Mouse (Mus musculus) granulocyte monocyte progenitor cell, adult 5-6 weeks (primary cell): Measurements from ENCODE around the gene Gm49721. TPM values are rescaled to one million over a fixed set of nuclear protein-coding genes. Genes with fewer than 3 reads are reported as not detected.
"Not testable (repeated sequence)": the region's sequence is repeated elsewhere in the genome, so short reads cannot be mapped to it uniquely, and the experiment has no call there.

Experiments
- ATAC-seq: replicated peaks from 2 replicates; pipeline ENCODE4 v1.8.0; 2016; ENCODE audit warnings: mild to moderate bottlenecking, moderate TSS enrichment, inconsistent platforms; ENCODE audit not compliant: poor library complexity, severe bottlenecking
- total RNA-seq, 2 experiments: library from RNA; stranded (forward) in 1 of 2; stranded (reverse) in 1 of 2; fragments of 200-712, 200-1000 nt in 1 of 2; fragments of >200 nt in 1 of 2; fragmentation: Nextera tagmentation in 1 of 2; gene quantifications; 2 replicates each; pipeline ENCODE4 v1.2.3; 2014 to 2017

Gene Gm49721
- total RNA-seq, 2 experiments from 2014 or later: not detected

DNA sequence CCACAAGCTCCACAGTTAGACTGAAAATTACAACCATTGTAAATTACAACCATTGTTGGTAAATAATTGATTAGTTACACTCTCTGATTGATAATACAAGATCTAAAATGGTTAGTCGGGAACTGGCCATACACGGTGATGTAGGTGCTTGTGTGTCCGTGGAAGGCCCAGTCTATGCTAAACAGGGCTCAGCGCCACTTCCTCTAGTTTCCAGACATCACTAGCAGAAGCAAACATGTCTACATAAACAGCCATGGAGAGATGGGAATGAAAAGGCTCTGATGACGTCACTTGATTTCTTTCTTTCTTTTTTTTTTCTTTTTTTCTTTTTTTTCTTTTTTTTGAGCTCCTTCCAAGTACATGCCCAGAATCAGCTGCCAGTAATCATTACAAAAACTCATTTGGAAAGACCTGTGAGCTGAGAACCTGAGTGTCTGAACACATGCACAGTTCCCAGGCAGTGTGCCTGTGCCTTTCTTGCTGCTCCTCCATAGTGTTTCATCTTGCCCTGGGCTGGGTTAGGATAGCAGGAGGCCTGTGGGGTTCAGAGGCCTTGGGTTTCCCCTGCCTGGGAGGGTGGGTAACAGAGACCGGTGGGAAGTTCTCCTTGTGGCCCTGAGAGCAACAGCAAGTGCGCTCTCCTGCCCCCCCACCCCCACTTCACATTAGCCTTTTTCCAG is 91.0 kb downstream of the Gm49721 start:
- ATAC-seq: not testable (repeated sequence)

DNA sequence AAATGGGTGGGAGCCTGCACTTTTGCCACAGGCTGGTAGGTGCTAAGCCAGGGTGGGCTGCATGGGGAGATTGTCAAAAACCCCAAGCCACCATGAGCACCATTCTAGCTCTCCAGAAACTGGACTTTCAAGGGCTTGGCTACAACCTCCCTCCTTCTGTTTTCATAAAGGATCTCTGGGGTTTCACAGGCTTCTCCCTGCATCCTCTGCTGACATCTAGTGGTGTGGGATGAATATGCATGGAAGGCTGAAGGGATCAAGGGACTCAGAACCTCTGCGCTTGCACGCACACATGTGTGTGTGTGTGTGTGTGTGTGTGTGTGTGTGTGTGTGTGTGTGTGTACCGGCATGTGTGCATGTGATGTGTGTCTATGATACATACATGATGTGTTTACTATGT is 95.8 kb downstream of the Gm49721 start:
- peak; percentile 44 for ATAC-seq

DNA sequence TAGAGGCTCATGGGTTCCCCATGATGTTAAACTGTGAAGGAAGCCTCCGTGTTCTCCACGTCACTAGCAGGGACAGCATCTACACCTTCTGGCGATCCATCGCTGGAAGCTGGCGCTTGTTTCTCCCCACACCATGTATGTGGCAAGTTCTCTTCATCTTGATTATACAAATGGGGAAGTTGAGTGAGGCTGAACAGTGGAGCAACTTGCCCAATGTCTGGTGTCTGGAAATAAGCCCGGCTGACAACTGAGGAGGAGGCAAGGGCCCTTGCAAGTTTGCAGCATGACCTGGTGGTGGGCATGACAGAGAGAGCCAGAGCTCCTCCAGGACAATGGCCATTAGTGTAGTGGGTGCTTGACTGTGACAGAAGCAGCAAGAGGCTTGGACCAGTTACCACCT is 96.8 kb downstream of the Gm49721 start:
- peak; percentile 71 for ATAC-seq

DNA sequence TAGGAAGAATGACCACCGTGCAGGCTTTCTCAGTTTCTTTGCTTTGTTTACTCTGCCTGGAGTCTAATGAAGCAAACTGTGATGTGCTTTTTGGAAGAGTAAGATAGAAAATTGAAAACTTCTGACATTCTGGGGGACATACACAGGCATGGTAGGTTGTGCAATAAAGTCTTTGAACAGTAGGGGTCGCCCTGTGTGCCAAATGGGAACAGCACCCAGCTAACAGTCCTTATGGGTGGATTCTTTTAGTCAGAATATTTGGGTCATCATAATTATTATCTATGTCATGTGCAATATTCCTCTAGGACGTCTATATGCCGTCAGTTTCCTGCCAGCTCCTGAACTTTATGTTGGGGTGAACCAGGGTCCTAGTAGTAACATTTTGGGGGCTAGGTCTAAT is 100.9 kb downstream of the Gm49721 start:
- ATAC-seq: peak; percentile 31

DNA sequence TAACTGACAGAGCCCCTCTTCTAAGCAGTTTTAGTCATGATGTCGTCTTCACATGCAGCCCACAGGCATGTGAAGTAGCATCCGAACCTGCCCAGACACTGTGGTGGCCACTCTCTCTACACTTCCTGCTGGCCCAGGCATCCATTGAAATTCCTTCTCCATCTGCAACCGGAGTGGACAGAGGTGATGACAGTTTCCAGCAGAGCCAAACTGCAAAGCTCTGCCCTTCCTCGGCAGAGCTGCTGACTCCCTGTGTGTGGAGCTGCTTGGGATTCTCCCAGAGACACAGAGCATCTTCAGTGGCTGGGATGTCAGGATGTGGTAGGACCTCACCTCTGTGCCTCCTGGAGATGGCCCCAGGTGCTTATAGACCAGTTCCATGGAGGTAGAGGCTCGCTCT is 105.8 kb downstream of the Gm49721 start:
- ATAC-seq: not testable (repeated sequence)

DNA sequence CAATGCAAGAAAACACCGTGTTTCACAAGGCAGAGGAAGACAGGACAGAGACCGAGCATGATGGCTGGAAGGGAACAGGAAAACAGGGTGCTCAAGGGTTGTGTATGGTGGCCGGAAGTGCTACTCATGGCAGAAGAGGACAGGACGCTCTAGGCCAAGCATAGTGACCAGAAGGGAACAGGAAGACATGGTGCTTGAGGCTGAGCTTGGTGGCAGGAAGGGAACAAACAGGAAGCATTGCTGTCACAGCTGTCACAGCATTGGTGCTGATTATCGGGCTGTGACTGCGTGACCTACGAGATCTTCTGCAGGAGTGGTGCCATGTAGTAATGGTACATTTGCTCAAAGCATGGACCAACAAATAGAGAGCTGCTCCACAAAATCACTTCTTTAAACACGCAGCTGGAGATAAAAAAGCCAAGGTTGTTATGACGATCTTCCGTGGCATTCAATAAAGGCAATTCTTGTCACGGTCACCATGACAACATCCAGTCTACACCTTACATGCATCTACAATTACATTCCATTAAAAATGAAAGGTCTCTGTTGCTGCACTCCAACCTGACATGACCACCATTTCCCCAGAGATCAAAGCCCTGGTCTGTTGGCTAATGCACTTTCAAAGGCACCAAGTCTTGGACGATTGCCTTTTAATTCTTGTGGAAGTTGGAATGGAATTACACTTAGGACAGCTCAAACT is 106.9 kb downstream of the Gm49721 start:
- peak; percentile 64 for ATAC-seq

DNA sequence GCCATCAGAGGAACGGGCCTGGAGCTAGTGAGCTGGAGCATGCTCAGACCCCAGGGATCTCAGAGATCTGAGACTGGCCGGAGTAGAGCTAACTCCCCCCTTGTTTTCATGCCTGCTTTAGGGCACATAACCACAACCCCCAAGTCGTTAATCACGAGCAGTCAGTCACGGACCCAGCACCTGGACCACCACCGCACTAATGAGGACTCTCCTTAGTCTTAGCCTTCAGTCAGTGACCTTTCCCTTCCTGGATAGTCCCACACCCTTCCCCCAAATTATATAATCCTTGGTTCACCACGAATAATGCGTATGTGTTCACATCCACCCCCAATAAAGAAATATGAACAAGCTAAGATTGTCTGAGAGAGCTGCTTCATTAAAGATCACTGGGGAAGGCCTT is 108.1 kb downstream of the Gm49721 start:
- ATAC-seq: not testable (repeated sequence)

Other genes with a start within 250 kb of the Gm49721 start
- 44.2 and 55.0 TPM in 2 replicates for gene Ezr, start 196.1 kb upstream of the Gm49721 start, total RNA-seq (2014; fragmentation: Nextera tagmentation)
- 99.7 and 110 TPM in 2 replicates for gene Ezr, start 196.1 kb upstream of the Gm49721 start, total RNA-seq (2017)
- 20.3 and 30.8 TPM in 2 replicates for gene Rsph3b, start 30.2 kb upstream of the Gm49721 start, total RNA-seq (2014; fragmentation: Nextera tagmentation)
- gene Rsph3b, start 30.2 kb upstream of the Gm49721 start, total RNA-seq (2017): 34.6 and 35.3 TPM in 2 replicates
- gene Tagap1, start 17.7 kb upstream of the Gm49721 start, total RNA-seq (2014; fragmentation: Nextera tagmentation): 44.9 and 48.5 TPM in 2 replicates
- 41.5 and 42.2 TPM in 2 replicates for gene Tagap1, start 17.7 kb upstream of the Gm49721 start, total RNA-seq (2017)
- gene Rnaset2b, start 8.3 kb upstream of the Gm49721 start, total RNA-seq (2014; fragmentation: Nextera tagmentation): 482 and 536 TPM in 2 replicates
- gene Rnaset2b, start 8.3 kb upstream of the Gm49721 start, total RNA-seq (2017): 929 and 969 TPM in 2 replicates
- gene Gm1604a, start 46.7 kb downstream of the Gm49721 start, total RNA-seq (2014; fragmentation: Nextera tagmentation): 11.8 and 14.1 TPM in 2 replicates
- 4.6 and 5.9 TPM in 2 replicates for gene Gm1604a, start 46.7 kb downstream of the Gm49721 start, total RNA-seq (2017)
- 32.6 and 34.5 TPM in 2 replicates for gene Rps6ka2, start 191.2 kb downstream of the Gm49721 start, total RNA-seq (2014; fragmentation: Nextera tagmentation)
- gene Rps6ka2, start 191.2 kb downstream of the Gm49721 start, total RNA-seq (2017): 21.2 and 26.1 TPM in 2 replicates